Mouse (Mus musculus) midbrain, embryonic 13.5 days (tissue): ENCODE data around the gene Gm44965. TPM values are rescaled to one million over a fixed set of nuclear protein-coding genes. Genes with fewer than 3 reads are reported as not detected.

ENCODE experiments used
- ATAC-seq: fragments of 200-750 bp; cut with Nextera tagmentation; 2 replicates; pipeline ENCODE4 v1.8.0; 2017; ENCODE audit warnings: mild to moderate bottlenecking, moderate TSS enrichment, moderate library complexity
- H3K27ac ChIP-seq: fragments of 300-500 bp; sonication (generic); 2 replicates; pipeline ENCODE4 v1.5.1; 2015; ENCODE audit warnings: inconsistent platforms, mild to moderate bottlenecking, moderate library complexity
- H3K27me3 ChIP-seq: fragments of 300-500 bp; sonication (generic); 2 replicates; pipeline ENCODE4 v1.6.1; 2015; ENCODE audit warnings: mild to moderate bottlenecking, inconsistent platforms
- H3K36me3 ChIP-seq: fragments of 300-500 bp; sonication (generic); 2 replicates; pipeline ENCODE4 v1.6.1; 2015; ENCODE audit warnings: mild to moderate bottlenecking, inconsistent platforms
- H3K4me1 ChIP-seq: fragments of 300-500 bp; sonication (generic); replicated peaks from 2 replicates; pipeline ENCODE4 v1.6.1; 2015; ENCODE audit warnings: inconsistent platforms
- H3K4me2 ChIP-seq: fragments of 300-500 bp; sonication (generic); replicated peaks from 2 replicates; pipeline ENCODE4 v1.6.1; 2015; ENCODE audit warnings: moderate library complexity, mild to moderate bottlenecking, inconsistent platforms
- H3K4me3 ChIP-seq: fragments of 300-500 bp; sonication (generic); replicated peaks from 2 replicates; pipeline ENCODE4 v1.5.1; 2015; ENCODE audit warnings: mild to moderate bottlenecking, inconsistent platforms
- H3K9ac ChIP-seq: fragments of 300-500 bp; sonication (generic); replicated peaks from 2 replicates; pipeline ENCODE4 v1.6.1; 2015; ENCODE audit warnings: mild to moderate bottlenecking, inconsistent platforms
- H3K9me3 ChIP-seq: fragments of 300-500 bp; sonication (generic); 2 replicates; pipeline ENCODE4 v1.6.1; 2016; ENCODE audit warnings: mild to moderate bottlenecking, inconsistent platforms
- WGBS: fragments of 180-500 bp; shearing (Covaris S2); methylation state at CpG from one replicate; pipeline ENCODE4 v1.1.7; 2015; 5-methylcytosine and 5-hydroxymethylcytosine counted together
- polyA plus RNA-seq: library from polyadenylated mRNA; unstranded; fragments of >200 nt; fragmentation: Nextera tagmentation; extraction: Ambion mirVana; gene quantifications from 2 replicates; pipeline ENCODE4 v1.2.1, GENCODE M21; 2015

Gm44965 gene
- polyA plus RNA-seq, 1 experiment from 2014 or later: 1.0 TPM

DNA sequence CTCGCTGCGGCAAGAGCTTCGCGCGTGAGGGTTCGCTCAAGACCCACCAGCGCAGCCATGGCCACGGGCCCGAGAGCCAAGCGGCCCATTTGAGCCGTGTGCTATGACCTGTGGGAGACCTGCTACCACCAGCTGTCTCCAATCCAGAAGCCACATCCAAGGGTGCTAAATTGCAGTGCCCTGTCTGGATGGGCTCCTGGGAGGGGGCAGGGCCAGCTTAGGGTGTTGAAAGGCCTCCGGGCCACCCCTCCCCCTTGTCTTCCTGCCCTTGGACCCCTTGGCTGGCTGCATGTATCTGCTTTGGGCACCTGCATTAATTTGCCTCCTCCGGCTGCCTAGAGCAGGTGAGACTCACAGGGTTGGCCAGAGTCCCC is 35.9 kb downstream of the Gm44965 start:
- Histone ChIP-seq H3K27me3 (peaks cover 50% of the 10 kb centered on the region), H3K27ac (0 out of 2 replicates have a peak overlapping the region, but pooled peaks have one; percentile 27), H3K4me1 (peaks cover 27% of the 10 kb centered on the region), H3K9ac (peak overlapping the region; percentile 67), H3K36me3 (no peaks in the 10 kb centered on the region), H3K9me3 (no peaks in the 10 kb centered on the region), H3K4me2 (peak overlapping the region; percentile 73), H3K4me3 (peak overlapping the region; percentile 46)
- ATAC-seq: peak; percentile 62
- 25% methylated on average over 13 of the region's 13 CpGs for WGBS

DNA sequence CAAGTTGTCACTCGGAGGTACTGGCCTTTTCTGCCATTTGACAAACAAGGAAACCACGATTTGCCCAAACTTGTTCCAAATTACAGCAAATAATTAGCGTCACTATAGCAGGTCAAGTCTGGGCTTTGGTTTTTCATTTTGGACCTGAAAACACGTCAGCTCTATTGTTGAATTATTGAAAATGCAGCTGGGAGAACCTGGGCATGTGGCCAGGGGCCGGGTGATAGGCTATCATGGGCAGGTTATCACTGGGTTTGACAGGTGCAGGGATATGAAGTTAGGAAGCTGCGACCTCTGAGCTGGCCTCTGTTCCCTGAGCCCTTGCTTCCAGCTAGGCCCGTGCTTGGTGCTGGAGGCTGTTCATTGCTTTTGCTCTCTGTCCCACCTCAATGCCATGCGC is 37.1 kb downstream of the Gm44965 start:
- H3K4me3 ChIP-seq: no peak overlapping the region
- H3K4me2 ChIP-seq: no peak overlapping the region
- peaks cover 43% of the 10 kb centered on the region for H3K27me3 ChIP-seq
- H3K4me1 ChIP-seq: peaks cover 27% of the 10 kb centered on the region
- no peak for ATAC-seq
- no peak overlapping the region for H3K9ac ChIP-seq
- H3K9me3 ChIP-seq: no peaks in the 10 kb centered on the region
- 92% methylated on average over 8 of the region's 8 CpGs for WGBS
- no peak overlapping the region for H3K27ac ChIP-seq
- no peaks in the 10 kb centered on the region for H3K36me3 ChIP-seq

DNA sequence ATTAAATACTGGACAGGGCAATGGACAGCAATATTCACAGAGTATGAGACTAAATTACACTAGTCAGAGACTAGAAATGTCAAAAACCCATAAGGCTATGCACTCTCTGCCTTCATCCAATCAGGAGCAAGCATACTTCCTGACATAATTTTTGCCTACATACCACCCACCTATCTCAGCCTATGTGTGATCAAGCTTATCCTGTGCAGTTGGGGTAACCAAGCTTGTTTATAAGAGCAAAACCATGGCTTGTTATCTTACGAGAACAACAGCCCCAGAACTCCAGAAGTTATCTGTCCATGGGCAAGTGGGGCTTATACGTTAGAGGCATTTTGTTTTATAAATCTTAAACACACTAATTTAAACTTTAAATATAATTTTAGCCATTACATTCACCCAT is 41.4 kb downstream of the Gm44965 start:
- no peak overlapping the region for H3K9ac ChIP-seq
- H3K27ac ChIP-seq: no peak overlapping the region
- H3K4me3 ChIP-seq: no peak overlapping the region
- ATAC-seq: no peak
- H3K4me1 ChIP-seq: no peaks in the 10 kb centered on the region
- no peaks in the 10 kb centered on the region for H3K9me3 ChIP-seq
- no peak overlapping the region for H3K4me2 ChIP-seq
- peaks cover 9% of the 10 kb centered on the region for H3K27me3 ChIP-seq
- no peaks in the 10 kb centered on the region for H3K36me3 ChIP-seq
- 91% methylated on average over 2 of the region's 2 CpGs for WGBS

DNA sequence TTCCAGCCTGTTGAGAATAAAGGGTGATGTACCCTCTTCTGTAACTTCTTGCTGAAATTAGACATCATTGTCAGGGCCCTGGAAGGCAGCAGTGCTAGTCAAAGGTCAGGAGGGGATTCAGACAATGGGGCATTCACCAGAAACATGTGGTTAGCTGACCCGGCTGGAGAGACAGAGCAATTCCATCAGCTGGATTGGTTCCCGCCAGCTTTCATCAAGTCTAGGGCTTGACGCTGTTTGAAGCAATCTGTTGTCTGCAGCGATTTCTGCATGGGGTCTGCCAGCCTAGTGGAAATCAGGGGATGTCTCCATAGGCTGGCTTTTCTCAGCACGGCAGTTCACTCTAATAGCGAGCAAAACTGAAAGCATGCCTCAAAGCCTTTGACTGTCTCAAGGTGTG is 42.8 kb downstream of the Gm44965 start:
- Histone ChIP-seq H3K9me3 (no peaks in the 10 kb centered on the region), H3K27me3 (peaks cover 2% of the 10 kb centered on the region; the same call in 1 of the 2 replicates), H3K4me1 (no peaks in the 10 kb centered on the region), H3K36me3 (no peaks in the 10 kb centered on the region), H3K9ac (no peak overlapping the region), H3K4me3 (no peak overlapping the region), H3K27ac (no peak overlapping the region), H3K4me2 (no peak overlapping the region)
- ATAC-seq: no peak
- 46% methylated on average over 6 of the region's 6 CpGs for WGBS

DNA sequence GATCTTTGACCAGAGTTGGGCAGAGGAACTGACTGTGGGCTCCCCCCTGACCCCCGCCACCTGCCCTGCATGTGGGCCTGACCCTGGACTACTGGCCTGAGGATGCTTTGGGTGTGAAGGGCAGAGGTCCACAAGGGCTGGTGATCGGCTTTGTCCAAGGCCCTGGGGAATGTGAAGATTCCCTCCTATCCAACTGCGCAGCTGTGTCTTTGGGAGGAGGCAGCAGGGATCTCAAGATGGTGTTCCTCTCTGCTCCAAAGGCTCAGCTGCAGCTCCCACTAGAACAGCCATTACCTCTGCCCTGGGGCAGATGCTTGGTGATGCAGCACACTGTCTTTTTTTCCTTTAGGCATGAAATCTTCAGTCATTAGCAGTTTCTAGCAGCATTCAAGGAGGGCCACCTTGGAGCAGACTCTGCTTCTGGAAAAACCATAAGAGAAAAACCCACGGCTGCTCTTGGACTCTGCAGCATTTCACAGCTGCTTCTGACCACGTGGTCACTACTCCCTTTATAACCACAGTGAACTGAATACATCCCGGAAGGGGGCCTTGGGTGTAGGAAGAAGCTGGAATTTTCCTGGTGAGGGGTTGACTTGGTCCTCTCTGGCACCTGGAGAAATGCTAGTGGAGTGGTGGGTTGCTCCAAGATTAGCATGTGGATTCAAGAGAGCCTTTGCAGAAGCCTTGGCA is 44.2 kb downstream of the Gm44965 start:
- no peak overlapping the region for H3K27ac ChIP-seq
- no peak overlapping the region for H3K4me3 ChIP-seq
- H3K27me3 ChIP-seq: no peaks in the 10 kb centered on the region
- no peak overlapping the region for H3K9ac ChIP-seq
- H3K4me2 ChIP-seq: no peak overlapping the region
- no peaks in the 10 kb centered on the region for H3K9me3 ChIP-seq
- 73% methylated on average over 6 of the region's 6 CpGs for WGBS
- H3K36me3 ChIP-seq: no peaks in the 10 kb centered on the region
- H3K4me1 ChIP-seq: no peaks in the 10 kb centered on the region
- ATAC-seq: no peak

DNA sequence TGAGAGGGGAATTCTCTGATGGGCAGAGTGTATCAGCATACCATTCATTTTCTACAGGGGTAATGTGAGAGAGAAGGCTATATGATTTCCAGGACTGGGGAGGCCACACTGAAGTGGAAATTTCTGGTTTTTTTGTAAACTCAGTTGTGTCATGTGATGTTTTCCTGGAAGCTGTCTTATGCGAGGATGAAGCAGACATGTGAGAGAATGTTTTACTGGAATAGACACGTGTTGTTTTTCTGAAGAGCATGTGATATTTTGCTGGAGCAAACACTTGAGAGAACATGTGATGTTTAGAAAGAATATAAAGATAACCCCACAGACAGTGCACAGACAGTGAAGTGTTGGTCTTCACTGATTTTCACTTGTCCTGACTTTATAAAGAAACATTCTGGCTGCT is 44.8 kb downstream of the Gm44965 start:
- Histone ChIP-seq H3K36me3 (no peaks in the 10 kb centered on the region), H3K4me3 (no peak overlapping the region), H3K4me2 (no peak overlapping the region), H3K9ac (no peak overlapping the region), H3K4me1 (no peaks in the 10 kb centered on the region), H3K27ac (no peak overlapping the region), H3K27me3 (no peaks in the 10 kb centered on the region), H3K9me3 (no peaks in the 10 kb centered on the region)
- 79% methylated on average over 2 of the region's 2 CpGs for whole genome bisulfite sequencing
- no peak for ATAC-seq

DNA sequence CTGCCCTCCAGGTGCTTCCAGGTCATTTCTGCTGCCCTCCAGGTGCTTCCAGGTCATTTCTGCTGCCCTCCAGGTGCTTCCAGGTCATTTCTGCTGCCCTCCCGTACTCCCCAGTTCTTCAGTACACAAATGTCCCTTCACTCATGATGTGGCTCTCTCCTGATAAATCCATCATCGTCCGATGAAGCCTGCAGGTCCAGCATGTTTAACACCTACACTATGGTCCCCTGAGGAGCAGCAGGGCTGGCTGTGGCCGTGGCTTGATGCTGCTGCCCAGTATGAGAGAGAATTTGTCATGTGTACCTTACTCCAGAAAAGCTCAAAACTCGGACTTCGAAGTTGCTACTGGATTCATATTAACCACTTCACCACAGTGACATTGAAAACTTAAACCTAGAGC is 47.6 kb downstream of the Gm44965 start:
- H3K27me3 ChIP-seq: no peaks in the 10 kb centered on the region
- no peaks in the 10 kb centered on the region for H3K4me1 ChIP-seq
- 78% methylated on average over 6 of the region's 6 CpGs for WGBS
- H3K27ac ChIP-seq: no peak overlapping the region
- H3K9ac ChIP-seq: no peak overlapping the region
- H3K36me3 ChIP-seq: no peaks in the 10 kb centered on the region
- H3K9me3 ChIP-seq: no peaks in the 10 kb centered on the region
- no peak overlapping the region for H3K4me2 ChIP-seq
- H3K4me3 ChIP-seq: no peak overlapping the region
- no peak for ATAC-seq

DNA sequence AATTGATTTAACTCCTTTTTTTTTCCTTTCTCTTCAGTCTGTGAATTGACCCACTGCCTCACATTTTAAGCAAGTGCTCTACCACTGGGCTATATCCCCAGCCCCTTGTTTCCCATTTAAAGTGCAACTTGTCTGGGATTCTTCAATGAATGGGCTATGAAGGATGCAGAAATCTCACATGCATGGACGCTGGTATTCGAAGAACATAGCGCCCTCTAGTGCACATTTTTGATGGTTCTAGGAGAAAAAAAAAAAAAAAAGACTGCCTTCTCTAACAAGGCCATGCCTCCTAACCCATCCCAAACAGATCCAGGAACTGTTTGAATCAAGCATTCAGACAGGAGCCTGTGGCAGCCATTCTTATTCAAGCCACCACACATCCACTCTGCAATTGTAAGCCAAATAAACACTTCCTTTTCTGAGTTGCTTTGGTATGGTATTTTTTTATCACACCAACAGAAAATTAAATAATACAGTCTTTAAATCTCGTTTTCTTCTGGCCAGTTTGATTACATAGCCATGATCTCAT is 49.1 kb downstream of the Gm44965 start:
- Histone ChIP-seq H3K4me2 (no peak overlapping the region), H3K9ac (no peak overlapping the region), H3K27me3 (no peaks in the 10 kb centered on the region), H3K27ac (no peak overlapping the region), H3K36me3 (no peaks in the 10 kb centered on the region), H3K9me3 (no peaks in the 10 kb centered on the region), H3K4me3 (no peak overlapping the region), H3K4me1 (no peaks in the 10 kb centered on the region)
- ATAC-seq: peak; percentile 60; the same call in 1 of the 2 replicates
- 22% methylated on average over 4 of the region's 4 CpGs for WGBS

DNA sequence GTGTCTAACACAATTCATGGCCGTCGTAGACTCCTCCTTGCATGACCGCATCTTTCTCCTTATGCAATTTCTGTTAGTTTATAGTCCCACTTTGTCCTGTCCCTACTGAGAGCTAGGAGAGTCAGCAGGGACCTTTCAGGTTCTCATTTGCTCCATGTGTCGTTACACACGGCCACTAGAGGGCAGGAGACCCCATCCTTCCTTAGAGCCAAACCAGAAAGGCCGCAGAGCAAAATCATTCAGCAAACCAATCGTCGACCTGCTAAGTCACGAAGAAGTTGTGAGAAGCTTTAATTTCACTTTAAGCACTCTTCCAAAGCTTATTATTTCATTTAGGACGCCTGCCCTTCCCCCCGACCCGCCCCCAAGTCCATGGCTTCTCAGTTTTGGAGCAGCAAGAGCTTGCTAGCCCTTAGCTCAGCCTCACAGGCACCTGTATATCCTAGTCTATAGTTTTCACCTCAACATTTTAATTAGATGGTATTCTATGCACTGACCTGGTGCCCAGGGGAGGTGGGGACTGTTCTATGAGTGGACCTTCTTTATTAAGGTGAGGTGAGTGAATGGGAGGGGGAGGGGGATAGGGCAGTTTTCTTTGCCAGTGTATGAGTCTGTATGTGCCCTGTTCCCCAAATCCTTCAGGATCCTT is 52.0 kb downstream of the Gm44965 start:
- no peaks in the 10 kb centered on the region for H3K9me3 ChIP-seq
- H3K27me3 ChIP-seq: no peaks in the 10 kb centered on the region
- no peak overlapping the region for H3K9ac ChIP-seq
- 13% methylated on average over 12 of the region's 12 CpGs for WGBS
- H3K4me1 ChIP-seq: no peaks in the 10 kb centered on the region
- peak; percentile 20; the same call in 1 of the 2 replicates for ATAC-seq
- no peaks in the 10 kb centered on the region for H3K36me3 ChIP-seq
- H3K4me2 ChIP-seq: no peak overlapping the region
- H3K4me3 ChIP-seq: no peak overlapping the region
- no peak overlapping the region for H3K27ac ChIP-seq

DNA sequence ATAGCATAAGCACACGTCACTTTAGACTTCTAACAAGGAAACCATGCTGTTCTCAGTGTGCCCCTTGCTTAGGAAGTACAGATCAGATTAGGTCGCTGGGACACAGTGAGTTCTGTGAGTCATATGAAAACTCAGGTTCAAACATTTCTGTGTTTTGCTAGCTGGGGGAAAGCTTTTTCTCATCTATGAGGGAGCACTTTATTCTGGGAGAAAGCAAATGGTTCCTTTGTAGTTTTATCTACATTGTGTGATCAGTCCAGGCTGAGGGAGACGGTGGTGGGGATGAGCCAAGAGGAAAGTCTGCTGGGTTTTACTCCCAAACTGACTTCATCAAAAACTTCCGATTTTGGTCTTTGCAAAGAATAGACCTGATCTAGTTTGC is 52.6 kb downstream of the Gm44965 start:
- no peak overlapping the region for H3K4me2 ChIP-seq
- no peaks in the 10 kb centered on the region for H3K27me3 ChIP-seq
- no peaks in the 10 kb centered on the region for H3K9me3 ChIP-seq
- WGBS: 85% methylated on average over 4 of the region's 4 CpGs
- H3K4me3 ChIP-seq: no peak overlapping the region
- no peaks in the 10 kb centered on the region for H3K4me1 ChIP-seq
- H3K27ac ChIP-seq: no peak overlapping the region
- ATAC-seq: no peak
- H3K36me3 ChIP-seq: no peaks in the 10 kb centered on the region
- H3K9ac ChIP-seq: no peak overlapping the region

DNA sequence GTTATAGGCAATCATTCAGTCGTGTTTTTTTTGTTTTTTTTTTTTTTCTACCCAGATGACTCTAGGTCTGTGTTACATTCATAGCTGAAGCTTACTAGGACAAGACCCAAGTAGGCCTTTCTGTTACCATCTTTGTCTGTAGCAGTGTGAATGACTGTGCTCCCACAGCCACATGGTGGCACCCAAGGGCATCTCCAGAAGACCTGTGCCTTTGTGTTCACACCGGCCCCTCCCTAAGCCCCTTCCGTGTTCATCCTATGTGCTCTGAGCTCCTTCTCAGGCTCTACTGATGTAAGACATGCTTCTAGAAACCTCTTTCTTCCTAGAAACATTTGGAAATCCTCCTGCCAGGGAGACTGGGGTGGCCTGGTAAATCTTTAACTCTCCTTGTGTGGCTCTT is 53.3 kb downstream of the Gm44965 start, which contains the start of gene Gimap8:
Gene Gimap8 (plus strand): TSS at position 240 of the 400 bp plus-strand sequence.
- no peak for ATAC-seq
- H3K27me3 ChIP-seq: no peaks in the 10 kb centered on the region
- H3K36me3 ChIP-seq: no peaks in the 10 kb centered on the region
- no peak within 1 kb of the TSS for H3K27ac ChIP-seq
- no peaks in the 10 kb centered on the region for H3K4me1 ChIP-seq
- no peak within 1 kb of the TSS for H3K9ac ChIP-seq
- WGBS: 51% methylated on average over 3 of the region's 3 CpGs
- no peak within 1 kb of the TSS for H3K4me3 ChIP-seq
- H3K4me2 ChIP-seq: no peak within 1 kb of the TSS
- H3K9me3 ChIP-seq: no peaks in the 10 kb centered on the region

DNA sequence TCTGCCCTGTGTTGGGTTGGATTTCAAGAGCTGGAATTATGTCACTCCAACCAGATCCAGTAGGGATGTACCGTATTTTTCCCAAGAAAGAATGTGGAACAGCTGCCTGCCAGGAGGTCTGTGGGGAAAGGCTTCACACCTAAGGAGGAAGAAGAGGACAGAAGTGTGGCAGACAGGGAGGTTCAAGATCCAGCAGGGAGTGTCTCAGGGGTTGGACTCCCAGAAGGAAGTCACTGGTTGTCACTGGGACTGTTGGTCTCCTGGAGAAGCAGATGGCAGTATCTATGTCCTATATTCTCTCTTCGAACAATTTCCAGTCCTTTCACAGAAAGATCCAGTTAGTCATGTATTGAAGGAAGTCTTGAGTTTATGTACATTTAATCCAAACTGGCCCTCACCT is 53.9 kb downstream of the Gm44965 start:
- ATAC-seq: no peak
- 85% methylated on average over 2 of the region's 2 CpGs for WGBS
- H3K27ac ChIP-seq: no peak overlapping the region
- no peaks in the 10 kb centered on the region for H3K27me3 ChIP-seq
- H3K4me1 ChIP-seq: no peaks in the 10 kb centered on the region
- no peak overlapping the region for H3K4me2 ChIP-seq
- no peaks in the 10 kb centered on the region for H3K36me3 ChIP-seq
- no peaks in the 10 kb centered on the region for H3K9me3 ChIP-seq
- H3K9ac ChIP-seq: no peak overlapping the region
- no peak overlapping the region for H3K4me3 ChIP-seq
